Mouse (Mus musculus): ENCODE measurements around the gene Serpinb13. TPM values are rescaled to one million over a fixed set of nuclear protein-coding genes. Genes with fewer than 3 reads are reported as not detected.
"Not testable (repeated sequence)": the region's sequence is repeated elsewhere in the genome, so short reads cannot be mapped to it uniquely, and the experiment has no call there.

Serpinb13 gene
- polyA plus RNA-seq, 1 experiment from 2014 or later, result not detected

DNA sequence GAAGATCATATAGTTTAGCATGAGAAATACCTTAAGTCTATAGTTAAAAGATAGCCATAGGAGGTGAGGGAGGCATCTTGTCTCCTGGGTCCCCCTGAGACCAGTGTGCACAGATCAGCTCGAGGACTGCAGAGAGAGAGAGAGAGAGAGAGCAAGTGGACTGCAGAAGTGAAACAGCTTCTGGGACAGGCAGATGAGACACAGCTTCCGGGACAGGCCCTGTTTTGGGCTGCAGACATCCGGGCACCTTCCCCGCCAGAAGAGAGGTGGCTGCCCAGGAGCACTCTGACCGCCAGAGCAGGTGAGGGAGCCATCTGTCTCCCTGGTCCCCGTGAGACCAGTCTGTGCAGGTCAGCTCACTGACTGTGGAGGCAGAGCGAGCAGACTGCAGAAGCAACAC is 34.4 kb downstream of the Serpinb13 start:
- no peak overlapping the region for H3K4me3 ChIP-seq
- no peak overlapping the region for H3K4me2 ChIP-seq (replicated peaks)
- H3K36me3 ChIP-seq, result no peaks in the 10 kb centered on the region
- H3K27ac ChIP-seq (replicated peaks), result no peak overlapping the region
- H3K4me1 ChIP-seq, result no peaks in the 10 kb centered on the region
- WGBS, result 85% methylated on average over 7 of the region's 7 CpGs
- no peak for ATAC-seq (ENCODE audit: low FRiP score, low read depth)
- no peak overlapping the region for H3K9ac ChIP-seq (replicated peaks)
- H3K27me3 ChIP-seq, result no peaks in the 10 kb centered on the region
- H3K9me3 ChIP-seq, result no peaks in the 10 kb centered on the region

DNA sequence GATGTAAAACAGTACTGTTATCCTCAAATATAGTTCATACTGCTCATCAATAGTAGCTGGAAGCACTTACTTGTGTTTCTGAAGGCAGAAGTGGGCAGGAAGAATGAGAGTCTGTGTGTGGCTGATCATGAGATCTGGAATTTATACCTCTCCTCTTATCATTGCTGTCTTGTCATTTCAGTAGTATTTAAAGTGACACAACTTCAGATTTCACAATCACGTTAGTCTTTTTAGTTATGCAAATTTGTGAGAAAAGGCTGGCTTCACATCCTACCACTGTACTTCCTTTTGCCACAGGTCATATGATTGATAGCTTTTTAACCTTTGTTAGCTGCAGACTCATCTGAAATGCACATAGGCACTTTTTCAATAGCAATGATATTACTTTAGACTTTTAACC is 45.1 kb downstream of the Serpinb13 start:
- Histone ChIP-seq H3K9ac (replicated peaks) (no peak overlapping the region), H3K9me3 (no peaks in the 10 kb centered on the region), H3K27me3 (no peaks in the 10 kb centered on the region), H3K4me1 (no peaks in the 10 kb centered on the region), H3K27ac (replicated peaks) (no peak overlapping the region), H3K4me2 (replicated peaks) (no peak overlapping the region), H3K36me3 (no peaks in the 10 kb centered on the region), H3K4me3 (no peak overlapping the region)
- WGBS, result 80% methylated on average over 1 of the region's 1 CpGs
- no peak for ATAC-seq (ENCODE audit: low FRiP score, low read depth)

DNA sequence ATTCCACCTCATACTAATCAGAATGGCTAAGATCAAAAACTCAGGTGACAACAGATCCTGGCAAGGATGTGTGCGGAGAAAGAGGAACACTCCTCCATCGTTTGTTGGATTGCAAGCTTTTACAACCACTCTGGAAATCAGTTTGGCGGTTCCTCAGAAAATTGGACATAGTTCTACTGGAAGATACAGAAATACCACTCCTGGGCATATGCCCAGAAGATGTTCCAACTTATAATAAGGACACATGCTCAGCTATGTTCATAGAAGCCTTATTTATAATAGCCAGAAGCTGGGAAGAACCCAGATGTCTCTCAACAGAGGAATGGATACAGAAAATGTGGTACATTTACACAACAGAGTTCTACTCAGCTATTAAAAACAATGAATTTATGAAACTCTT is 53.5 kb downstream of the Serpinb13 start:
- H3K27ac ChIP-seq (replicated peaks); H3K27me3 ChIP-seq; ATAC-seq (ENCODE audit: low FRiP score, low read depth); H3K36me3 ChIP-seq; H3K4me2 ChIP-seq (replicated peaks); H3K9me3 ChIP-seq; H3K4me1 ChIP-seq; H3K9ac ChIP-seq (replicated peaks); H3K4me3 ChIP-seq: not testable (repeated sequence)
- 91% methylated on average over 3 of the region's 3 CpGs for WGBS

Other genes with a start within 250 kb of the Serpinb13 start
- 9.5 and 9.7 TPM in 2 replicates for gene Kdsr, start 221.3 kb upstream of the Serpinb13 start, polyA plus RNA-seq (2016; fragmentation: Nextera tagmentation; extraction: Ambion mirVana)
- gene Vps4b, start 184.3 kb upstream of the Serpinb13 start, polyA plus RNA-seq (2016; fragmentation: Nextera tagmentation; extraction: Ambion mirVana), result 61.2 and 62.7 TPM in 2 replicates
- not detected in 2 replicates for gene Serpinb5, start 119.8 kb upstream of the Serpinb13 start, polyA plus RNA-seq (2016; fragmentation: Nextera tagmentation; extraction: Ambion mirVana)
- not detected in 2 replicates for gene Serpinb12, start 46.5 kb upstream of the Serpinb13 start, polyA plus RNA-seq (2016; fragmentation: Nextera tagmentation; extraction: Ambion mirVana)
- gene Serpinb3a, start 71.3 kb downstream of the Serpinb13 start, polyA plus RNA-seq (2016; fragmentation: Nextera tagmentation; extraction: Ambion mirVana), result not detected in 2 replicates
- gene Serpinb3d, start 102.5 kb downstream of the Serpinb13 start, polyA plus RNA-seq (2016; fragmentation: Nextera tagmentation; extraction: Ambion mirVana), result not detected in 2 replicates